Mouse (Mus musculus) urinary bladder, adult 18-20 months (tissue): ENCODE results near the gene Uap1l1.

ENCODE experiments used
- DNase-seq, 2 experiments: peaks; one replicate each; pipeline ENCODE4 v3.0.0; 2022; ENCODE audit warnings: low spot score in 2 of 2, mixed read lengths in 2 of 2

Gene Uap1l1

DNA sequence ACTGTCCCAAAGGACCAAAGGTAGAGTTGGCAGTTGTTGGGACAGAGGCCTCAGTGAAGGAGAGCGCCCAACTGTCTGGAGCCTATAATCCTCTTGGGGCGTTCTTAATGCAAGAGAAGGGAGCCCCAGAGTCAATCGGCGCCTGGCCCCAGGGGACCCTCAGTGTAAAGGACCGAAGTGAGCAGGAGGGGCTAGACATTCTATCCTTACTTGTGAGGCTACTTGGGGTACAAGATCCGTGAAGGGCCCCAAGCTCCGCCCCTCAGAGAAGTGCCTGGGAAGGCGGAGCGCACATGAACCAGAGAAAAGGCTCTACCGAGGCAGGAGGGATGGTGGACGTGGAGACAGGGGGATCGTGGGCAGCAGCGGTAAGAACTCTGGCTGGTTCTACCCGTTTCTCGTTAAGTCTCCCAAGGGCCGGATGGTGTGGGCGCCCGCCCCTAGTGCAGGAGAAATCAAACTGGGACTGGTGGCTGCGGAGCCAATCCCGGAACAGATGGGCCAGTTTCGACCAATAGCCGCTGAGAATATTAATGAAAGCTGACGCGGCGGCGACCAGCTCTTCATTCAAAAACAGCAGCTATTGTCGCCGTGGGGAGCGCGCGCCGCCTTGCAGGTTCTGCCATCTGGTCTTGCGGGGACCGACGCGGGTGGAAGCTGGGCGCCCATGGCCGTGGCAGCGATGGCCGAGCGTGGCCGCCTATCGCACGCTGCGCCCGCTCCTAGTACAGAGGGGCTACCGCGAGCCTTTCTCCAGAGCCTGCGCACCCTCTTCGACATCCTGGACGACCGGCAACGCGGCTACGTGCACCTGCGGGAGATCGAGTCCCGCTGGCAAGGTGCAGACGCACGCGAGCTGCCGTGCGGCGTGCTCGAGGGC, 6.5 kb upstream of the Uap1l1 start, which contains the start of gene Sapcd2:
TSS of gene Sapcd2 (plus strand) at position 558 of the 880 bp plus-strand sequence.
- peak in 1 of 2 experiments; percentile 73 for DNase-seq

DNA sequence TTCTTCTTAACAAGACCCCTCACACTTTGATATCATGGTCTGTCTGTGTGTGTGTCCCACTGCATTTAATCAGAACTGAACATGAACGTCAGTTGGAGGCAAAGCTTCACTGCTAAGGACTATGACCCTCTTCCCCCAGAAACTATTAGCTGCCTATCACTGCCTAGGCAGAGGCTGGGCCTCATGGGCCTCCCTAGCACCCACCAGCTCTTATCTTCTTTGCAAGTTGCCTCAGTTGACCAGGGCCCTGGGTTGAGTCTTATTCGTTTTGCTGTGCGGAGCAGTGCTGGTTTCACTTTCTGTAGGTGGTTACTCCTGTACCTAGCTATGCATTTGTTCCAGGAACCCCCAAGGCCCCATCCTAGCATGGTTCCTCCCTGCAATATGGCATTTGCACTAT, 4.5 kb upstream of the Uap1l1 start:
- no peak for DNase-seq

DNA sequence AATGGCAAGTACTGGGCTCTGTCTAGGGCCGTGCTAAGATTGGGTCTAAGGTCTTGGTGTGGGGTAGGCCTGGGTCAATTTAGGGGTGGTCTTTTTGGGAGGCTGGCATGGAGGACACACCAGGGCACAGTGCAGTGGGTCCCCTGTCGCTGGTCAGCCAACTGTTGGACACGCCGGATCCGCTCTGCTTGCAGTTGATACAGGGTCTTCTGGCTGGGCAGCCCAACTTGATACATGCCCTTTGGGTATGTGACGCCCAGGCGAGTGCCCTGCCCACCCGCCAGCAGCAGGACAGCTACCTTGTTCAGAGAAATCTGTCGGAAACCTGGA, 756 bp downstream of the Uap1l1 start:
- no peak for DNase-seq

DNA sequence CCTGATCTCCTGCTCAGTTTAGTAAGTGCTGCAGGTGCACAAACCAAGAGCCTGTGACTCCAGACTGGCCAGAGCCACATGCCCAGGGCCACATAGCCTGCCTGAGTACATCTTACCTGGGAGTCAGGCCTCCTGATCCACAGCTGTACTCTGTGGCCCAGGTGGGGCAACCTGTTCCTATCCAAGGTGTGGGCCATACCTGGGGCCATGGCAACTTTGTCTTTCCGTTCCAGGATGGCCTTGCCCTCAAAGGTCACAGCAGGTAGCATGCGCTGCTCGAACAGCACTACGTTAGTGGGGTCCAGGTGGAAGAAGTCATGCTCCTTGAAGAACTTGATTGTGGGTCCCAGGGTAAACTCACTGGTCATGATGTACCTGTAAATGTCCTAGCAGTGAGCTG, 1.2 kb downstream of the Uap1l1 start:
- no peak for DNase-seq

DNA sequence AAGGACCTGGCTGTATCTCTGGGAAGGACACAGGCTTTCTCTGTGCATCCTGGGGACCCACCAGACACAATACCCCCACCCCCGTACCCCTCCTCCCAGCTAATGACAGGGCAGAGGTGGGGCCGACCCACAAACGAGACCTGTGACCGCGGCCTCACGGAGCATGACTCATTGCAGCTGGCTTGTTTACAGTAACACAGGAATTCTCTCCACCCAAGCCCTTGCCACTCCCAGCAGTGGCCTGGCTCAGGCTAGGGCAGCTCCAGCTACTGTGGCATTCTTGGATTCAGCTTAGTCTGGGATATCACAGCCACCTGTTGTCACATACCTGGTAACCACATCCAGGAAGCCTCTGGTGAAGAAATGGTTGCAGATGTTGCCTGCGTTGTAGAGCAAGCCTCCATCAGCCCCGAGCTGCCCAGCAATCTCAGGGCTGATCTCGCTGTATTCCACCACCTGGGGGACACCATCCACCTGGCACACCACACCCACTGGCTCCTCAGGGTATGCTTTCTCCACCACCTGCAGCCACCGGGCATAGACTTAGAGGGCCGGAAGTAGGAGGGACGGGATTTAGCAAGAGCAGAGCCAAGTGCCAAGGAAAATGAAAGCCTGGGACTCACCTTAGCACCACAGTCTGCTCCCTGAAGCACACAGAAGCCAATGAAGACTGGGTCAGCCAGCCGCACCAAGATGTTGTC, 1.9 kb downstream of the Uap1l1 start:
- DNase-seq, result peak in 1 of 2 experiments; percentile 56

DNA sequence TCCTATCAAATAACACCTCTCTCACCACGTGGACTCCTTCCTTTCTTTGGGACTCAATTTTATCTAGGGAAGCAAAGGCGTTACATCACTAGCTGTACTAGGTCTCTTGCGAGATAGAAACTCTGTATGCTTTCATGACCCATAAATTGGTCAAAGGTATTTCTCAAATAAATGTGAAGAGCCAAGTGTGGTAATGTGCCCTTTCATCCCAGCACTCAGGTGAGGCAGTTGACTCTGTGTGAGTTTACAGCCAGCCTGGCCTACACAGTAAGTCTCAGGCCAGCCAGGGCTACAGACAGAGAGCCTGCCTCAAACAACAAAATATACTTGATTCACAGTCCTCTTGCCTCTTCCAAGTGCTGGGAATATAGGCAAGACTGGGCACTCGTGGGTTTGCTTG, 5.6 kb downstream of the Uap1l1 start:
- no peak for DNase-seq

GRCm38 (mm10) chr2:25356208-25357079, 9.0 kb downstream of the Uap1l1 start, which contains the start of gene Dpp7:
Dpp7 (minus strand) TSS chr2:25356359.
- DNase-seq, result peak; percentile 56 to 69

GRCm38 (mm10) chr2:25355419-25356066, 9.9 kb downstream of the Uap1l1 start:
- no peak for DNase-seq

GRCm38 (mm10) chr2:25354211-25354610, 11.3 kb downstream of the Uap1l1 start:
- no peak for DNase-seq

GRCm38 (mm10) chr2:25350701-25351100, 14.8 kb downstream of the Uap1l1 start:
- DNase-seq, result no peak

DNA sequence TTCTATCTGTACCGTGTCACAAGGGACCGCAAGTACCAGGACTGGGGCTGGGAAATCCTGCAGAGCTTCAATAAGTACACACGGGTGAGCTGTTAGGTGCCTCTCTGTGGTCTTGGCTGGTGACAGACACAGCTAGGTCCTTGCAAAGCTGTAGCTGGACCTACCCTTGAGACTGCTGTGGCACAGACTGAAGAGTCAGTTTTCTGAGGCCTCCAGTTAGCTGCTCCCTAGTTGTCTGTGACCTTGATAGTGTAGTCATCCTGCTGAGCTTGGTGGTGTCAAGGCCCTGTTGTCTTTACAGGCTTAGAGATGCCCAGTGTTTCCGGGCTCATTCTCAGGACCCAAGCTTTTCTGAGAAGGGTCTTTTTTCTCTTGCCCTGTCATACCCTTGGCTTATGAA, 16.0 kb downstream of the Uap1l1 start:
- DNase-seq, result no peak

GRCm38 (mm10) chr2:25348162-25348561, 17.3 kb downstream of the Uap1l1 start:
- no peak for DNase-seq

DNA sequence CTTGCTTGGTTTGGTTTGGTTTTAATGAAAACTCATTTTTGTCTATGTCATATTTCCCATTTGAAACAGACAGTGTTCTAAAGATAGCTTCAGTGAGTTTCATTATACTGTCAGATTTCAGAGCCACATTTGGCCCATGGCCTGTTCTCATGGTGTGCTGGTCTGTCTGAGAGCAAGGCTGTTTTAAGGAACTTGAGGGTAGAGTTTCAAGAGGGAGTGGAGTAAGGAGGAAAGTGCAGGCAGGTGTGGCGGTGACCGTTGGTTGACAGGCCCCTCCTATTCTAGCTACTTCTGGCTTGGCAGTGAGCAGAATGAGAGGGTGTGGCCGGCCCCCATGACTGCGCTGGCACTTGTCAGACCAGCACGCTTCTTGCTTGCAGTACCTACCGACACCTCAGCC, 27.2 kb downstream of the Uap1l1 start:
- no peak for DNase-seq

GRCm38 (mm10) chr2:25333569-25333968, 31.9 kb downstream of the Uap1l1 start:
- DNase-seq, result no peak

DNA sequence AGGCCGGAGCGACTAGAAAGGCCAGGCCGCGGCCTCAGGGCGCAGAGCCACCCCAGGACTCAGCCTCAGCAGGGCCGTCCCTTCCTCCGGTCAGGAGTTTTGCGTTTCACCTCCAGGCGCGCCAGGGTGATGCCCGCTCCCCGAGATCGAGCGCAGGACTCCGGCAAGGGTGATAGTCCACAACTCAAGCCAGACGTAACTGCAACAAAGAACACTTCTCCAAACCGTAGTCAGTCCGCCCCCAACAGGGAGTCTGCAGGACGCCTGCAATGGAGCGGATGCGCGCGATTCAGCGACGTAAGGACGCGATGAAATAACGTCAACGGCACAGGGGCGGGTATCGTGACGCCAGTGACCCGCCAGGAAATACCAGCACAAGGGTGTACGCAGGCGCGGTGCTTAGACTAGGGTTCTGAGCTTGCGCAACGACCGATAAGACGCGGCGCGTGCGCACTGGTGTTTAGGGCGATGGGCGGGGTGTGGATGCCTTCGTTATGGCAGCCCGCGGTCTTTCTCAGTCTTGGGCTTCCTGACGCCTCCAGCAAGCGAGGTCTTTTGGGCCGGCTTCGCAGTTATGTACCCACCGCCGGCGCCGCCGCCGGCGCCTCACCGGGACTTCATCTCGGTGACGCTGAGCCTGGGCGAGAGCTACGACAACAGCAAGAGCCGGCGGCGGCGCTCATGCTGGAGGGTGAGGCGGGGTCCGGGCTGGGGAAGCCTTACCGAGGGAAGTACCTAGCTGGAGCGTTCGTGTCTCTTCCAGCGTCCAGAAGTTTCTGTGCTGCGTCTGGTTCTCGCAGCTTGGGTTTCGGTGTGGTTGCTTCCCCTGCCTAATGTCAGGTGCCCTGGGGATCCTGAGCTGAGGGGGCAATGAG, 33.0 kb downstream of the Uap1l1 start, which contains the start of gene Man1b1:
TSS of gene Man1b1 (plus strand) at position 53 of the 875 bp plus-strand sequence.
- peak; percentile 99 for DNase-seq

DNA sequence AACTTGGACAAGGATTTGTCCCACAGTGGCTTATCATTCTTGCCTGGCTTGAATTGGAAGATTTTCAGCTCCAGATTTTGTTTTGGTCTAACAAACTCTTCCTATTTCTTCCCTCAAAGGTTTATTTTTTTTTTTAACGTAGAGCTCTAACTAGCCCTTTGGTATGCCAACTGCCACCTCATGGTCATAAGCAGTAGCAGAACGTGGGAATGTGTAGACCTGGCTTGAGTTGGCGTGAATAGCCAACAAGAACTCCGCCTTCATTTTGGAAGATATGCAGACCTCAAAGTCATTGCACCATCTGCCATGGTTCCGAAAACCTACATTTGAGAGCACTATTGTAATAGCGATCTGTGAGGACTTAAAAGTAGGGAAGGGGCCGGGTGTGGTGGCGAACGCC, 34.0 kb downstream of the Uap1l1 start:
- DNase-seq, result no peak

- no peak for DNase-seq
These were observed 37.0 kb downstream of the Uap1l1 start for GRCm38 (mm10) chr2:25328440-25328839.

GRCm38 (mm10) chr2:25326036-25326435, 39.4 kb downstream of the Uap1l1 start:
- DNase-seq, result no peak

GRCm38 (mm10) chr2:25320084-25320483, 45.4 kb downstream of the Uap1l1 start:
- DNase-seq, result no peak
